Mouse (Mus musculus) neural tube, embryonic 12.5 days (tissue): Measurements from ENCODE around the gene Camk1d. TPM values are rescaled to one million over a fixed set of nuclear protein-coding genes. Genes with fewer than 3 reads are reported as not detected.

Experiments used
- ATAC-seq: fragments of 200-750 bp; cut with Nextera tagmentation; 2 replicates; pipeline ENCODE4 v1.8.0; 2017; ENCODE audit warnings: low read depth, mild to moderate bottlenecking, moderate TSS enrichment, moderate library complexity; ENCODE audit not compliant: low FRiP score
- H3K27ac ChIP-seq: fragments of 300-500 bp; sonication (generic); 2 replicates; pipeline ENCODE4 v1.5.1; 2016
- H3K27me3 ChIP-seq: fragments of 300-500 bp; sonication (generic); replicated peaks from 2 replicates; pipeline ENCODE4 v1.6.1; 2016; ENCODE audit warnings: mild to moderate bottlenecking
- H3K36me3 ChIP-seq: fragments of 300-500 bp; sonication (generic); 2 replicates; pipeline ENCODE4 v1.6.1; 2016; ENCODE audit warnings: mild to moderate bottlenecking
- H3K4me1 ChIP-seq: fragments of 300-500 bp; sonication (generic); 2 replicates; pipeline ENCODE4 v1.6.1; 2016
- H3K4me2 ChIP-seq: fragments of 300-500 bp; sonication (generic); replicated peaks from 2 replicates; pipeline ENCODE4 v1.6.1; 2016; ENCODE audit warnings: mild to moderate bottlenecking
- H3K4me3 ChIP-seq: fragments of 300-500 bp; sonication (generic); 2 replicates; pipeline ENCODE4 v1.5.1; 2016
- H3K9ac ChIP-seq: fragments of 300-500 bp; sonication (generic); 2 replicates; pipeline ENCODE4 v1.6.1; 2016; ENCODE audit warnings: mild to moderate bottlenecking
- H3K9me3 ChIP-seq: fragments of 300-500 bp; sonication (generic); 2 replicates; pipeline ENCODE4 v1.6.1; 2016; ENCODE audit warnings: mild to moderate bottlenecking
- WGBS: fragments of 180-500 bp; shearing (Covaris S2); methylation state at CpG from one replicate; pipeline ENCODE4 v1.1.7; 2016; 5-methylcytosine and 5-hydroxymethylcytosine counted together
- polyA plus RNA-seq: library from polyadenylated mRNA; unstranded; fragments of >200 nt; fragmentation: Nextera tagmentation; extraction: Ambion mirVana; gene quantifications from 2 replicates; pipeline ENCODE4 v1.2.1, GENCODE M21; 2016

Camk1d gene
- 2.4 and 2.6 TPM in 2 replicates for polyA plus RNA-seq

- Histone ChIP-seq H3K4me1 (peaks cover 14% of the 10 kb centered on the region), H3K27ac (no peak within 1 kb of the TSS), H3K4me3 (peak within 1 kb of the TSS; percentile 64), H3K9me3 (0 out of 2 replicates have a peak, but pooled peaks cover 4% of the 10 kb centered on the region), H3K4me2 (peak within 1 kb of the TSS; percentile 97), H3K36me3 (no peaks in the 10 kb centered on the region), H3K27me3 (peaks cover 22% of the 10 kb centered on the region), H3K9ac (peak within 1 kb of the TSS; percentile 61)
- peak; percentile 84 for ATAC-seq
- WGBS: under 1% methylated on average over 78 of the region's 80 CpGs
These were observed at the start of gene Camk1d for GRCm38 (mm10) chr2:5714211-5715053. Gene Camk1d (minus strand): TSS chr2:5714515.

- Histone ChIP-seq H3K36me3 (no peaks in the 10 kb centered on the region), H3K9ac (no peak overlapping the region), H3K4me1 (no peaks in the 10 kb centered on the region), H3K9me3 (no peaks in the 10 kb centered on the region), H3K4me2 (no peak overlapping the region), H3K27me3 (no peaks in the 10 kb centered on the region), H3K4me3 (no peak overlapping the region), H3K27ac (no peak overlapping the region)
- WGBS: 93% methylated on average over 3 of the region's 3 CpGs
- ATAC-seq: no peak
These were observed 47.7 kb upstream of the Camk1d start for GRCm38 (mm10) chr2:5762031-5762430.

GRCm38 (mm10) chr2:5760479-5761008 is 46.2 kb upstream of the Camk1d start:
- Histone ChIP-seq H3K4me2 (no peak overlapping the region), H3K9ac (no peak overlapping the region), H3K4me1 (no peaks in the 10 kb centered on the region), H3K4me3 (no peak overlapping the region), H3K27me3 (no peaks in the 10 kb centered on the region), H3K9me3 (no peaks in the 10 kb centered on the region), H3K36me3 (no peaks in the 10 kb centered on the region), H3K27ac (no peak overlapping the region)
- whole genome bisulfite sequencing: 94% methylated on average over 8 of the region's 8 CpGs
- ATAC-seq: no peak

- Histone ChIP-seq H3K27me3 (no peaks in the 10 kb centered on the region), H3K9me3 (no peaks in the 10 kb centered on the region), H3K36me3 (no peaks in the 10 kb centered on the region), H3K4me3 (no peak overlapping the region), H3K4me2 (no peak overlapping the region), H3K27ac (no peak overlapping the region), H3K4me1 (no peaks in the 10 kb centered on the region), H3K9ac (no peak overlapping the region)
- WGBS: 90% methylated on average over 2 of the region's 2 CpGs
- no peak for ATAC-seq
These were observed 44.3 kb upstream of the Camk1d start for GRCm38 (mm10) chr2:5758569-5758968.

GRCm38 (mm10) chr2:5750872-5751271 is 36.6 kb upstream of the Camk1d start:
- H3K4me1 ChIP-seq: no peaks in the 10 kb centered on the region
- H3K27ac ChIP-seq: no peak overlapping the region
- no peak overlapping the region for H3K4me3 ChIP-seq
- H3K9ac ChIP-seq: no peak overlapping the region
- H3K9me3 ChIP-seq: no peaks in the 10 kb centered on the region
- no peaks in the 10 kb centered on the region for H3K36me3 ChIP-seq
- no peaks in the 10 kb centered on the region for H3K27me3 ChIP-seq
- H3K4me2 ChIP-seq: no peak overlapping the region
- no peak for ATAC-seq
- WGBS: 88% methylated on average over 3 of the region's 3 CpGs

- WGBS: 85% methylated on average over 6 of the region's 6 CpGs
- Histone ChIP-seq H3K4me2 (no peak overlapping the region), H3K9me3 (no peaks in the 10 kb centered on the region), H3K4me1 (no peaks in the 10 kb centered on the region), H3K27ac (no peak overlapping the region), H3K9ac (no peak overlapping the region), H3K4me3 (no peak overlapping the region), H3K36me3 (no peaks in the 10 kb centered on the region), H3K27me3 (no peaks in the 10 kb centered on the region)
- ATAC-seq: no peak
These were observed 34.9 kb upstream of the Camk1d start for GRCm38 (mm10) chr2:5749210-5749609.

GRCm38 (mm10) chr2:5747545-5748043 is 33.3 kb upstream of the Camk1d start:
- Histone ChIP-seq H3K36me3 (no peaks in the 10 kb centered on the region), H3K27me3 (no peaks in the 10 kb centered on the region), H3K9ac (no peak overlapping the region), H3K27ac (no peak overlapping the region), H3K4me3 (no peak overlapping the region), H3K9me3 (no peaks in the 10 kb centered on the region), H3K4me1 (no peaks in the 10 kb centered on the region), H3K4me2 (no peak overlapping the region)
- ATAC-seq: no peak
- 86% methylated on average over 5 of the region's 5 CpGs for WGBS

- Histone ChIP-seq H3K27ac (no peak overlapping the region), H3K4me1 (no peaks in the 10 kb centered on the region), H3K9ac (no peak overlapping the region), H3K4me2 (no peak overlapping the region), H3K4me3 (no peak overlapping the region), H3K27me3 (no peaks in the 10 kb centered on the region), H3K9me3 (no peaks in the 10 kb centered on the region), H3K36me3 (no peaks in the 10 kb centered on the region)
- 81% methylated on average over 12 of the region's 12 CpGs for WGBS
- no peak for ATAC-seq
These were observed 32.2 kb upstream of the Camk1d start for GRCm38 (mm10) chr2:5746529-5746928.

GRCm38 (mm10) chr2:5743886-5744285 is 29.6 kb upstream of the Camk1d start:
- Histone ChIP-seq H3K9ac (no peak overlapping the region), H3K4me2 (no peak overlapping the region), H3K9me3 (no peaks in the 10 kb centered on the region), H3K27me3 (no peaks in the 10 kb centered on the region), H3K27ac (no peak overlapping the region), H3K36me3 (no peaks in the 10 kb centered on the region), H3K4me3 (no peak overlapping the region), H3K4me1 (no peaks in the 10 kb centered on the region)
- WGBS: 83% methylated on average over 8 of the region's 8 CpGs
- ATAC-seq: no peak

- WGBS: 93% methylated on average over 1 of the region's 1 CpGs
- H3K4me3 ChIP-seq: no peak overlapping the region
These were observed 26.6 kb upstream of the Camk1d start for GRCm38 (mm10) chr2:5740913-5741312.

GRCm38 (mm10) chr2:5735881-5736280 is 21.6 kb upstream of the Camk1d start:
- no peaks in the 10 kb centered on the region for H3K9me3 ChIP-seq
- no peaks in the 10 kb centered on the region for H3K27me3 ChIP-seq
- no peak for ATAC-seq
- H3K36me3 ChIP-seq: no peaks in the 10 kb centered on the region
- no peak overlapping the region for H3K9ac ChIP-seq
- no peaks in the 10 kb centered on the region for H3K4me1 ChIP-seq
- 20% methylated on average over 2 of the region's 2 CpGs for WGBS
- H3K4me3 ChIP-seq: no peak overlapping the region
- H3K27ac ChIP-seq: no peak overlapping the region
- no peak overlapping the region for H3K4me2 ChIP-seq

More at GRCm38 (mm10) chr2:5740913-5741312, 26.6 kb upstream of the Camk1d start:
- Histone ChIP-seq H3K27me3 (no peaks in the 10 kb centered on the region), H3K9me3 (no peaks in the 10 kb centered on the region), H3K9ac (no peak overlapping the region), H3K4me2 (no peak overlapping the region), H3K36me3 (no peaks in the 10 kb centered on the region), H3K4me1 (no peaks in the 10 kb centered on the region), H3K27ac (no peak overlapping the region)
- no peak for ATAC-seq

- Histone ChIP-seq H3K9me3 (no peaks in the 10 kb centered on the region), H3K36me3 (no peaks in the 10 kb centered on the region), H3K27me3 (no peaks in the 10 kb centered on the region), H3K4me3 (no peak overlapping the region), H3K4me1 (no peaks in the 10 kb centered on the region), H3K9ac (no peak overlapping the region), H3K4me2 (no peak overlapping the region), H3K27ac (no peak overlapping the region)
- no peak for ATAC-seq
- 66% methylated on average over 3 of the region's 3 CpGs for WGBS
These were observed 19.2 kb upstream of the Camk1d start for GRCm38 (mm10) chr2:5733300-5734085.
